Mouse (Mus musculus) B cell, adult 2 months (primary cell): ENCODE results near the gene Msrb1.
"Not testable (repeated sequence)": the region's sequence is repeated elsewhere in the genome, so short reads cannot be mapped to it uniquely, and the experiment has no call there.

Source experiments
- DNase-seq, 2 experiments: peaks; one replicate each; pipeline ENCODE4 v3.0.0; 2022

Gene Msrb1

GRCm38 (mm10) chr17:24736330-24737051 is at the start of gene Msrb1:
Msrb1 (plus strand) TSS chr17:24736642.
- DNase-seq: peak; percentile 91 to 94

GRCm38 (mm10) chr17:24687146-24687595 is 49.3 kb upstream of the Msrb1 start:
- DNase-seq: peak; percentile 66 to 68

DNA sequence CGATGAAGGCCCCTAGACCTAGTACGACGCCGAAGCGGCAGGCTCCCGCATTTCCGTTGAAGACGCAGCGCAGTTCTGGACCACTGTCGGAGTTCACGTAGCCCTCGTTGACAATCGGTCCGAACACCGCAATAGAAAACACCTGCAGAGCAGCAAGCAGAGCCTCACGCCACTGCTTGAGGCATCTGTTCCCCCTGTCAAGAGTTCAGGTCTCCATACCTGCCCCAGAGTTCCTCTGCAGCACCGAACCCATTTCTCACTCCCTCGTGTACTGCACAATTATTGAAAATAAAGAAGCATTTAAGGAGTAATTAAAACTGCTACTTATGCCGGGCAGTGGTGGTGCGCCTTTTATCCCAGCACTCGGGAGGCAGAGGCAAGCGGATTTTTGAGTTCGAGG is 48.8 kb upstream of the Msrb1 start:
- DNase-seq: no peak

DNA sequence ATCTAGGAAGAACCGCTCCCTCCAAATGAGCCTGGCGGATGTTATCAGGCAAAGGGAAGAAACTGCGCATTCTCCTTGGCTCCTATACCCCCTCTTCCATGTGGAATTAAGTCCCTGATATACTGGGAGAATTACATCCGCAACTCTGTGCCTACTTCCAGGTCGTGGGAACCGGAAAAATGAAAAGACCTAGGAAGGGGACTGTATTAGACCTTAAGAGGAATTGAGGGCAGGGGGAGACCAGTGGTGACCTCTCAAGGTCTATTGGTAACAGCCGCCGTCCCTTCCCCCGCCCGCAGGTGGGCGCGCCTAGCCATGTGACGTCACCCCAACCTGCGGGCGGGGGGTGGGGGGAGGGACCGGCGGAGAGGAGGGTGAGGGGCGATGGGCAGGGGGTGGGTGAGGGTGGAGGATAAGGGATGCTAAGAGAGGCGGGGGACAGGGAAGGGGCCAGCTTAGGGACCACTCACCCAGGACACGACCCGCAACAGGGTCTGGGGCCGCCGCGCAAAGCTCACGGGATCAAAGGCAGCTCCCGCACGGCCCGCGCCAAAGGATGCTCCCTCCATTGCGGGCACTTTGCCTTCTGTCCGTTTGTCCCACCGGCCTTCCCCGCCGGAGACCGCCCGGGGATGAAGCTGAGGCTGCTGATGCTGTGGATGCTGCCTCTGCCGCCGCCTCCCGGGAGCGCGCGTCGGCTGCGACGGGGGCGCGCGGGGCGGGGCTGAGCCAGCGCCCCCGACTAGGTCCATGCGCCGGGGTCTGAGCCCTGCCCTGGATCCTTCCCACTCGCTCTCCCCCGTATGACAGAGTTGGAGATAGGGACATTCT is 47.0 kb upstream of the Msrb1 start, which contains the start of gene Syngr3:
Gene Syngr3, minus strand, starts transcription at position 705 of the 831 bp plus-strand sequence.
- peak in 1 of 2 experiments; percentile 26 for DNase-seq

- no peak for DNase-seq
Observed at GRCm38 (mm10) chr17:24692385-24692784, 44.1 kb upstream of the Msrb1 start.

- no peak for DNase-seq
Observed at GRCm38 (mm10) chr17:24695326-24696010, 41.0 kb upstream of the Msrb1 start.

GRCm38 (mm10) chr17:24696011-24696697 is 40.3 kb upstream of the Msrb1 start, which contains the start of the genes Gfer and Noxo1:
Gfer (minus strand) TSS chr17:24696156.
Noxo1 (plus strand) TSS chr17:24696234.
- DNase-seq: peak; percentile 76 to 80

GRCm38 (mm10) chr17:24697985-24698384 is 38.5 kb upstream of the Msrb1 start:
- no peak for DNase-seq

DNA sequence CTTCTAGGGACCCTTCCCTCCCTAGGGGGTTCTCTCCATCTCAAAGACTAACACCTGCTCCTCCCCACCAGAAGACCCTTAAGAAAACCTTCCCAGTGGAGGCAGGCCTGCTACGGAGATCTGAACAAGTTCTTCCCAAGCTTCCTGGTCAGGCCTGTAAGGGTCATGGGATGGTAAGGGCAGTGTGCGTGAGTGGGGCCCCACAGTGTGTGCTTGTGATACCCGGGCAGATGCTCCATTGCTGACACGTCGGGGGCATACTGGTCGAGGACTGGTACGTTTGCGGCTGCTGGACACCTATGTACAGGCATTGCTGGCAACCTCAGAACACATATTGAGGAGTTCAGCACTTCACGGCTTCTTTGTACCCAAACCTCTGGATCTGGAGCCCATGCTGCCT is 37.7 kb upstream of the Msrb1 start:
- DNase-seq: no peak

GRCm38 (mm10) chr17:24699473-24699872 is 37.0 kb upstream of the Msrb1 start:
- DNase-seq: no peak

GRCm38 (mm10) chr17:24701251-24701650 is 35.2 kb upstream of the Msrb1 start:
- no peak for DNase-seq

GRCm38 (mm10) chr17:24705821-24706220 is 30.6 kb upstream of the Msrb1 start:
- DNase-seq: no peak

DNA sequence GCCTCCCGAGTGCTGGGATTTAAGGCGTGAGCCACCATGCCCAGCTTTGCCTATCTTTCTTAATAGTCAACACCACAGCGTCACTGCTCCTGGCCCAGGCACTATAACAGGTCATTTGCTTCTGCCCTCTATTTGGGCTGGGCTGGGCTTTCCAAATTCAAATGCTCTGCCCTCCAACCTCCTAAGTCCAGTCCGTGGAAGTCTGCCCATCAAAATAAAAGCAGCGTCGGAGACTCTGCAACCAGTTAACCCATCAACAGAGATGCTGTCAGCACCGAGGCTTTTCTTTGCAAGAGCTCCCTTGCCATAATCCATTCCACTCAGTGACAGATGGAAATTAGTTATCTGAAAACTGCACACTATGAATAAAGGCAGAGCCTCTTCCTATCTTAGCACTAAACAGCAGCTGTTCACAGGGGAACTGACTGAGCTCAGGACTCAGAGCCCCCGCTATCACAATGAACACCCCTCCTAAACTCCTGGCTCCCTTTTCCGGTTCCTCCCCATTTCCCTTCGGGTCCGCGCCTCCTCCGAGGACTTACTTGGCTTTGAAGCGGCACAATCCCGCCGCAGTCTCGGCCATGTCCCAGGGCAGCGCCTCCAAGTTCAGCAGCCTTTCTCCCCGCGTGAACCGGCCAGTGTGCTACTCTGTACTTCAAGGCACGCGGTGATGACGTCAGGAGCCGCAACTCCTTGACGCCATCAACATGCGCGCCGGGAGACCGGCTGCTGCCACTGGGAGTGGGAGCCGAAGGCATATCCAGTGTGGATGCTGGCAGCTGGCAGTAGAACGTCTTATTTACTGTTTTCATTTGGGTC is 29.3 kb upstream of the Msrb1 start, which contains the start of gene Tbl3:
Gene Tbl3, minus strand, starts transcription at position 679 of the 819 bp plus-strand sequence.
- peak; percentile 95 for DNase-seq

- peak in 1 of 2 experiments; percentile 41 for DNase-seq
Observed at GRCm38 (mm10) chr17:24707801-24708425, 28.5 kb upstream of the Msrb1 start.

DNA sequence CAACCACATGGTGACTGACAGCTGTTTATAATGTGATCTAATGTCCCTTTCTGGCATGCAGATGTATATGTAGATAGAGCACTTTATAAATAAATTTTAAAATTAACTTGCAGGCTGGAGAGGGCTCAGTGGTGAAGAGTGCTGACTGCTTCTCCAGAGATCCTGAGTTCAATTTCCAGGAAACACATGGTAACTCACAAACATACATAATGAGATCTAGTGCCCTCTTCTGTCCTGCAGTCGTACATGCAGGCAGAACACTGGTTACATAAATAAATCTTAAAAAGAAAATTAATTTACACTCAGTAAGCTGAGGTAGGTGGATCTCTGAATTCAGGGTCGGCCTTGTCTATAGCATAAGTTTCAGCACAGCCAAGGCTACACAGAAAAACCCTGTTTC is 27.8 kb upstream of the Msrb1 start:
- no peak for DNase-seq

- DNase-seq: no peak
Observed at GRCm38 (mm10) chr17:24715556-24715955, 20.9 kb upstream of the Msrb1 start.

- no peak for DNase-seq
Observed at GRCm38 (mm10) chr17:24716166-24716682, 20.2 kb upstream of the Msrb1 start.

GRCm38 (mm10) chr17:24717943-24718342 is 18.5 kb upstream of the Msrb1 start, which contains the start of the genes Rnf151 and Rps2:
Rnf151 (minus strand) TSS chr17:24718063.
Rps2 (plus strand) TSS chr17:24718116.
- DNase-seq: no peak

- DNase-seq: not testable (repeated sequence)
Observed at GRCm38 (mm10) chr17:24718938-24719337, 17.5 kb upstream of the Msrb1 start.

GRCm38 (mm10) chr17:24719494-24720222 is 16.8 kb upstream of the Msrb1 start:
- peak; percentile 96 to 97 for DNase-seq
